Mouse (Mus musculus) cerebellum, adult 2 months (tissue): ENCODE results near the gene 5530401A14Rik.

Experiments used
- CTCF ChIP-seq: fragments of 200-500 bp; IDR thresholded peaks from 2 replicates; pipeline ENCODE4 v1.5.1; 2011; ENCODE audit warnings: low read depth, mild to moderate bottlenecking, control low read depth, low read length, moderate library complexity, borderline replicate concordance; ENCODE audit not compliant: insufficient read depth
- POLR2A ChIP-seq: fragments of 200-500 bp; IDR thresholded peaks from 2 replicates; pipeline ENCODE4 v1.6.1; 2011; ENCODE audit warnings: low read length, control low read depth, borderline replicate concordance; ENCODE audit not compliant: insufficient read depth

DNA sequence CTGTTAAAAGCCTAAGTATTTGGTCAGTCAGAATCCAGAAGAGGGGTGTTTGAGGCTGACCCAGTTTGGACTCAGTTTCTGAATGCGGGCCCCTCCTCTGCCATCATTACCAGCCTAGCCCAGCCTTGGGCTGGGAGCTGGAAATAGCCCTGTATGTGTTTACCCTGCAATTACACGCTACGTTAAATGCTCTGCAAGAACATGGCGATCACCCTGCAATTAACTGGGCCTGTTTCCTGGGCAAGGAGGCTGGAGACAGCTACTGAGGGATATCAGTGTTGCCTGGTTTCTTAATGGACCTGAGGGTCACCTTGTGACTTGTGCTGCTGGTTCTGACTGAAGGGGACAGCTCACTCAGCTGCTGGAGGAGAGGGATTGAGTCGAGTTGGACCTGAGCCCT, 43.9 kb upstream of the 5530401A14Rik start:
- TF ChIP-seq CTCF = no peak
- TF ChIP-seq POLR2A = no peak
